Mouse (Mus musculus) testis, adult 2 months (tissue): Measurements from ENCODE around the gene Tec. TPM values are rescaled to one million over a fixed set of nuclear protein-coding genes. Genes with fewer than 3 reads are reported as not detected.
A peak's percentile ranks its signal among the peaks of the same experiment; 100 is the strongest.

Source experiments
- H3K27ac ChIP-seq: fragments of 200-500 bp; 2 replicates; pipeline ENCODE4 v1.5.1; 2012; ENCODE audit warnings: low read depth, low read length; ENCODE audit not compliant: control insufficient read depth, insufficient read depth
- H3K27me3 ChIP-seq: fragments of 200-500 bp; 2 replicates; pipeline ENCODE4 v1.6.1; 2012; ENCODE audit warnings: mild to moderate bottlenecking, low read length, moderate library complexity; ENCODE audit not compliant: control insufficient read depth, insufficient read depth
- H3K36me3 ChIP-seq: fragments of 200-500 bp; 2 replicates; pipeline ENCODE4 v1.6.1; 2012; ENCODE audit warnings: mild to moderate bottlenecking, low read length; ENCODE audit not compliant: control insufficient read depth, insufficient read depth
- H3K4me1 ChIP-seq: fragments of 200-500 bp; 2 replicates; pipeline ENCODE4 v1.6.1; 2012; ENCODE audit warnings: low read length; ENCODE audit not compliant: control insufficient read depth, insufficient read depth
- H3K4me3 ChIP-seq: fragments of 200-500 bp; 2 replicates; pipeline ENCODE4 v1.5.1; 2012; ENCODE audit warnings: low read depth, mild to moderate bottlenecking, low read length, moderate library complexity, mixed read lengths; ENCODE audit not compliant: control insufficient read depth
- CTCF ChIP-seq: fragments of 200-500 bp; IDR thresholded peaks from 2 replicates; pipeline ENCODE4 v1.5.1; 2012; ENCODE audit warnings: low read depth, mild to moderate bottlenecking, inconsistent platforms, low read length, moderate library complexity; ENCODE audit not compliant: control insufficient read depth, insufficient read depth, insufficient replicate concordance
- POLR2A ChIP-seq: fragments of 200-500 bp; IDR thresholded peaks from 2 replicates; pipeline ENCODE4 v1.6.1; 2012; ENCODE audit warnings: low read depth, mild to moderate bottlenecking, inconsistent platforms, low read length, moderate library complexity; ENCODE audit not compliant: control insufficient read depth
- polyA plus RNA-seq: library from polyadenylated mRNA; depleted of rRNA; stranded (reverse); fragments of >200 nt; gene quantifications from 2 replicates; pipeline ENCODE4 v1.2.3, GENCODE M21; 2012

Tec gene
- polyA plus RNA-seq, 1 experiment = 0.77 TPM

GRCm38 (mm10) chr5:72850926-72851673, 17.2 kb downstream of the Tec start:
- no peak overlapping the region for H3K4me3 ChIP-seq
- H3K27me3 ChIP-seq = no peaks in the 10 kb centered on the region
- TF ChIP-seq POLR2A (no peak), CTCF (no peak)
- H3K36me3 ChIP-seq = no peaks in the 10 kb centered on the region
- H3K4me1 ChIP-seq = no peaks in the 10 kb centered on the region
- H3K27ac ChIP-seq = no peak overlapping the region

DNA sequence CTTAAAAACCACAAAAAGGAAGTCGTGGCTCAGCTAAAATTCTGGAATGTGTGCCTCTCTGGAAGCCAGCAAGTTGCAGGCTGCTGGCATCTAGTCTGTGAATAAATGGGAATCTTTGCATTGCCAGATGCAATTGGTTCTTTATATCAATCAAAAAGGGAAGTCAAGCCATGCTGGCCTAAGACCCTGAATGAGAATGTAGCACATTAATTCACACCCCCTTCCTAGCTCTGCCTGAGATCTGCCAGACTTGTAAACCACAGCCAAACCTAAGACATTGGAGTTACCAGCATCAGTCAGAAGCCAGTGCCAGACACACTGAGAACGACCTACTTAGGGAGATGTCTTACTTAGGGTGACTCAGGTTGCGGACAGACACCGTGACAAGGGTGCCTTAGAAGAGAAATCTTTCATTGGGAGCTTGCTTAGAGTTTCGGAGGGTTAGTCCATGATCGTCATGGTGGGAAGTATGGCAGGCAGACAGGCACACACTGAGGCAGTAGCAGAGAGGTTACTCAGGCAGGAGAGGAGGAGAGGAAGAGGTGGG, 19.3 kb downstream of the Tec start:
- H3K36me3 ChIP-seq = no peaks in the 10 kb centered on the region
- no peak for TF ChIP-seq CTCF
- TF ChIP-seq POLR2A = no peak
- no peak overlapping the region for H3K4me3 ChIP-seq
- H3K27me3 ChIP-seq = no peaks in the 10 kb centered on the region
- peaks cover 2% of the 10 kb centered on the region; the same call in 1 of the 2 replicates for H3K4me1 ChIP-seq
- H3K27ac ChIP-seq = no peak overlapping the region

DNA sequence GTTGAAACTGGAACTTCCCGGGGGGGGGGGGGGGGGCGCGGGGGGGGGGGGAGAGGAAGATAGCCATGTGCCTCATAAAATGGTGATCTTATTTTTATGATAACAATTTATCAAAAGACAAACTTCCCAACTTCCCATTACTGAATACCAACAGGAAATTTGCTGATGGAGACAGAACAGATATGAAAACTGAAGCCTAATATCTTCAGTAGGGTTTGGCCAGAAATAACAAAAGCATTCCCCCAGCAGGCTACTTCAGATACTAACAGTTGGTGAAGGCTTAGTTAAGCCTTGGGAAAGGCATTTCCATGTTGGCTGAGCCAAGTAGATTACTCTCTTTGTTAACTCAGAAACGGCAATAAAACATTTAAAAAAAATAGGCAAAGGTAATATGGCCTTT, 21.6 kb downstream of the Tec start:
- Histone ChIP-seq H3K4me1 (peaks cover 2% of the 10 kb centered on the region; the same call in 1 of the 2 replicates), H3K36me3 (no peaks in the 10 kb centered on the region), H3K4me3 (no peak overlapping the region), H3K27ac (no peak overlapping the region), H3K27me3 (no peaks in the 10 kb centered on the region)
- TF ChIP-seq POLR2A (no peak), CTCF (no peak)

GRCm38 (mm10) chr5:72845928-72846630, 22.2 kb downstream of the Tec start:
- peak overlapping the region; percentile 60 for H3K4me3 ChIP-seq
- H3K36me3 ChIP-seq = no peaks in the 10 kb centered on the region
- TF ChIP-seq POLR2A (no peak), CTCF (no peak)
- H3K4me1 ChIP-seq = peaks cover 2% of the 10 kb centered on the region; the same call in 1 of the 2 replicates
- no peaks in the 10 kb centered on the region for H3K27me3 ChIP-seq
- no peak overlapping the region for H3K27ac ChIP-seq

DNA sequence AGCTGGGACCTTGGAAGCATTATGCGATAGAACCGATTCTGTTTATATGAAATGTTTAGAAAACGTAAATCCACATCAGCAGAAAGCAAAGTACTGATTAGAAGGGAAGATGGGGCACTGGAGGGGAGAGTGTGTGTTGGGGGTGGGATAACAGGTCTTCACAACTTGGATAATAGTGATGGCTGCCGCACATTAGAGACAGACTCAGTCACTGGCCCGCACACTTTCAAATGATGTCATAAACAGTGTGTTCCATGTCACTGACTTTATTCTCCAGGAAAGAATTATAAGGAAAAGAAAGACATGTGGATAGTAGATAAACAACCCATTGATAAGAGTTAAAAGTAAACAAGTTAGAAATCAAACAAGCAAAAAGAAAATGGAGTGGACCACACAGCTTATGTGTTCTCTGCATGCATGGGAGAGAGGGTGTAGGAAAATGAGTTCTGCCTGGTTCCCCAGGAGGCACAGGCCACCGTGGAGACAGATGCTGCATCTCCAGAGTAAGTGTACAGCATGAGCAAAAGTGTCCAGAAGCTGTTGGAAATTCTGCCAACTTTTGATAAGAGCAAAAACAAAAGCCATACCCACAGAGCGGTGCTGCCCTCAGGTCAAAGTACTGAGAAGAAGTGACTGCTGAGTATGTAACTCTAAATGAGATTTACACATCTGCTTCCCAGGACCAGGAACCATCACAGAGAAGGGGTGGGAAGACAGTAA, 23.3 kb downstream of the Tec start:
- Histone ChIP-seq H3K27me3 (no peaks in the 10 kb centered on the region), H3K4me3 (peak overlapping the region; percentile 35), H3K36me3 (no peaks in the 10 kb centered on the region), H3K4me1 (peaks cover 2% of the 10 kb centered on the region; the same call in 1 of the 2 replicates), H3K27ac (no peak overlapping the region)
- no peak for TF ChIP-seq POLR2A
- TF ChIP-seq CTCF = no peak

DNA sequence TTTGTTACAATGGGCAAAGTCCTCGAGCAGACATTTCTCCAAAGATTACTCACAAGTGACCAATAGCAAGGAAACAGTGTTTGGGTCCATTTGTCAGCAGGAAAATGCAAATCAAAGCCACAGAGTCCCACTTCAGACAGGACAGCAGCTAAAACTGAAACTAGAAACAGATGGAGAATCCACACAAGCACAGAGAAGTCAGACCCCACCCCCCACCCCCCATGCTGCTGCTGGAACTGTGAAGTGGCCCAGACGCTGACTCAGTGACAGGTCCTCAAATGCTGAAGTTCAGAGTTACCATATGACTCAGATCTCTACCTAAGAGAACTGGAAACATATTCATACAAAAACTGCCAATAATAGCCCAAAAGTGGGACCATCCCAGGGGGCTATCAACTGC, 24.0 kb downstream of the Tec start:
- TF ChIP-seq CTCF (no peak), POLR2A (no peak)
- Histone ChIP-seq H3K36me3 (no peaks in the 10 kb centered on the region), H3K27ac (no peak overlapping the region), H3K4me3 (no peak overlapping the region), H3K27me3 (no peaks in the 10 kb centered on the region), H3K4me1 (peaks cover 2% of the 10 kb centered on the region; the same call in 1 of the 2 replicates)
